Mouse (Mus musculus): ENCODE measurements around the gene Kcnc1.
A peak's percentile ranks its signal among the peaks of the same experiment; 100 is the strongest.

Kcnc1 gene

DNA sequence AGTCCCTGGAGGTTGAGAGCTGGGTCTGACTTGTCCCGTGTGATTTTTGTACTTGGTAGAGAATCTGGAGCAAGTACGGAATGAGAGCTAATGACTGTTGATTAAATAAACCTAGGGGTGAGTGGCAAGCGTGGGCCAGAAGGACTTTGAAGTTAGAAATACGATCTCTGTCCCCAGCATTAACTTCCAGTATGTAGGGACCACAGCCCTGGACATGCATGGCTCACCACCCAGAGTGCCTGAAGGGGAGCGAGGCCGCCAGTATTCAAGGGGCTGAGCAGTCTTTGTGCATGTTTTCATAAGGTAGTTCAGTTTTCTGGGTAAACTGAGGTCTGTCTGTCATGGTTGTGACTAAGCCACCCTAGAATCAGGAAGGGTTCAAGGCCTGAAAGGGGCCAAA is 726 bp upstream of the Kcnc1 start:
- DNase-seq: no peak

DNA sequence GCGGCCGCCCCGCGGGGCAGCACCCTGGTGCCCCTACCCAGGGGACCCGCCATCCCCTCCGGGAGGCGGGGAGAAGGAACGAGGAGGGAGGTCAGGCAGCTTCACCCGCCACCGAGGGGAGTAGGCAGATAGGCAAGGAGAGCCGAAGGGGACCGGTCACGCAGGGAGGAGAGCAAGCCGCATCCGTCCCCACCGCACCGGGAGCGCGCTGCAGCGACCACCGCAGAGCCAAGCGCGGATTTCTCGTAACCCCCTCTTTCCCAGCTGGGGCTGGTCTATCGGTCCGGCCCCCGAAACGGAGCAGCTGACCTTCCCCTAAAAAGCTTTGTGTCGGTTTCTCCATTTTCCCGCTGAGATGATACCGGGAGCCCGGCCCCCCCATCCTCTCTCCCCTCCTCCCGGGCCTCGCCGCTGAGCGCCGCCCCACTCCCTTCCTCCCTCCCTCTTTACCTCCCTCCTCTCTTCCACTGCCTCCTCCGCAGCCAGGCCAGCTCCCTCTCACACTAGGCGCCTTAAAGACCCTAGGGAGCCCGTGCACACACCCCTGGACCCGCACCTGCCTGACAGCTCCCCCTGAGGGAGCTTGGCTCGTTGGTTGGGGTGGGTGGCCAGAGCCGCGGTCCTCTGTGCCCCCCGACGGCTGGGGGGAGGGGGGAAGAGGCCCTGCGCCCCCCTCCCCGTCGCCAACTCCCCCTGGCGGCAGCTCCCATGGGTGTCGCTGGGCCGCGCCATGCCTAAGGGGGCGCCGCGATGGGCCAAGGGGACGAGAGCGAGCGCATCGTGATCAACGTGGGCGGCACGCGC is 833 bp downstream of the Kcnc1 start:
- DNase-seq: peak; percentile 73

DNA sequence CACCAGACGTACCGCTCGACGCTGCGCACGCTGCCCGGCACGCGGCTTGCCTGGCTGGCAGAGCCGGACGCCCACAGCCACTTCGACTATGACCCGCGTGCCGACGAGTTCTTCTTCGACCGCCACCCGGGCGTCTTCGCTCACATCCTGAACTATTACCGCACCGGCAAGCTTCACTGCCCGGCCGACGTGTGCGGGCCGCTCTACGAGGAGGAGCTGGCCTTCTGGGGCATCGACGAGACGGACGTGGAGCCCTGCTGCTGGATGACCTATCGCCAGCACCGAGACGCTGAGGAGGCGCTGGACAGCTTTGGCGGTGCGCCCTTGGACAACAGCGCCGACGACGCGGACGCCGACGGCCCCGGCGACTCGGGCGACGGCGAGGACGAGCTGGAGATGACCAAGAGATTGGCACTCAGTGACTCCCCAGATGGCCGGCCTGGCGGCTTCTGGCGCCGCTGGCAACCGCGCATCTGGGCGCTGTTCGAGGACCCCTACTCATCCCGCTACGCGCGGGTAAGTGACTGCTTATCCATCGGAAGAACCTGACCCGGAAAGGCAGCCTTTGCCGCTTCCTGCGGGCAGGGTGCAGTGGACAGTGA is 1.5 kb downstream of the Kcnc1 start:
- no peak for DNase-seq

DNA sequence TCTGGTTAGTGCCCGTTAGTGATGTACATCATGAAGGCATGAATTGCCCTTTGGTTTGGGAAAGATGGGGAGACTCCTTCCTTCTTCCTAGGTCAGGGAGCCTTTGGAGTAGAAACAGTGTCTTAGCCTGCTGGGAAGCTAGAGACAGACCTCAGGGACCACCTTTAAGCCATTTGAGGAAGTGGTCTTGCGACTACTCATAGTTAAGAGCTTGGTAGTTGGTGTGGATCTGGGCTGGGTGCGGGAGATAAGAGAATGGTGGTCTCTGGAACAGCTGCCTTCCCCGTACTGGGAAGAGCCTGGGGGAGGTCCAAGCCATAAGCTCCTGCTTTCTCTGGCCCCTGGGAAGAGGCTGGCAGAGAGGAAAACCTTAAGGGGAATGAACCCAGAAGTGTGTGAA is 2.3 kb downstream of the Kcnc1 start:
- no peak for DNase-seq

DNA sequence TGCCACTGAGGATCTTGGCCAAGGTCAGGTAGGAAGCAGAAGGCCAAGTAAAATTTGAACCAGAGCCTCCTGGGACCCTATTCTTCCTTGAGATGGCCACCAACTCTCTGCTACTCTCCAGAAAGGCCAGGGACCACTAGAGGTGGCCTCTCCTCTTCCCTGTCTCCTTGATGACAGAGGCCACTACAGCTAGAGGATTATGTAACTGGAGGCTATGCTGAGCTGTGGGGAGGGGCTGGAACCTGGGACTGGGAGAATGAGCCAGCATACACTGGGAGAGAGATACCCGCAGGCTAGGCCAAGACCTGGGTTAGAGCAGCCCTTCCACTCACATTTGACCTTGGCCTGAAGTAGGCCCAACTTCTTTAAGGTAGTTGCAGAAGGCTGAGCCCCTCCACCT is 3.4 kb downstream of the Kcnc1 start:
- no peak for DNase-seq

DNA sequence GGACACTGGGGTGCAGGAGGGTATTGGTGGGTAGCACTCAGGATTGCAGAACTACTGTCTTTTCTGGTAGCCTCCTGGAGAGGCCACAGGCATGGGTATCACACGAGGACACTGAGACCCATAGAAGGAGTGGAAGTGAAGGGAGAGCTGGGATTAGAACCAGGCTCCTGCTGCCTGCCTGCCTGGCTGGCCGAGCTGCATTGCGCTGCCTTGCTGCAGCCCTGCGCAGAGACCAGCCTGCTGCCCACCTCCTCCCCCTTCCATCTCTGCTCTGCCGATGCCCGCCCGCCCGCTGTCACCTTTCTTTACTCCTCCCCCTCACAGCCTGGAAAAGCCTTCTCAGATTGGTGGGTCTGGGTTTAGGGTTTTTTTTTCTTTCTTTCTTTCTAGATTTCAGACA is 4.0 kb downstream of the Kcnc1 start:
- no peak for DNase-seq

DNA sequence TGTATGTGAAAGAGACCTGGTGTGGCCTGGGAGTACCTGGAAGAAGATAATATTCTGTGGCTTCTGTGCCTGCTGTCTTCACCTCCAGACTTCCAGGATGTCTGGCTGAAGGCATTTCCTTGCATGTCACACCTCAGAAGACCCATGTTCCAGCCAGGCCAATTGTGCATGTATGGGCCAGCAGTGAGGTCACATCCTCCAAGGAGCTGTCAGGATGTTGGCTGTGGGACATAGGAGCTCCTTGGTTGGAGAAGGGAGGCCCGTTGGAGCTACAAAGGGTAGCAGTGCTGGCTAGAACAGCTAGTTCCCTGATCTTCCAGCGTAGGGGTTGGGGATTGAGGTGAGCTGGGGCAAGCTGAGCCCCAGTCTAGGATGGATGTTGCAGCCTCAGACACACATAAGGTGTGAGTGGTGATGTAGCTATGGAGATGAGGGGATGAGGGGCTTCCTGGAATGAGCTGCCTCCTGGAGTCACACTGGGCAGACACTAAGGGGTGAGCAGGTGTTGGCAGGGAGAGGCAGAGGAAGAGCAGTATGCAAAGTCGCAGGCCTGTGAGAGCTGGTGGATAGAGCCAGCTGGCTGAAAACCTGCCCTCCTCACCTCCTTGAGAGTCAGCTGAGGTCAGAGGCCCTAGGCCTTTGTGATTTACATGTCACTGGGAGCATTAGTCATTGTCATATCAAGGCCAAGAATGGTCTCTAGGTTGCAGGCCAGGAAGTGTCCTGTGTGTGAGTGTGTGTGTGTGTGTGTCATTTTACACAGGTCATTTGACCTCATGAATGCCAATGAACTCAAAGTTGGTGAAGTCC is 5.3 kb downstream of the Kcnc1 start:
- DNase-seq: no peak

DNA sequence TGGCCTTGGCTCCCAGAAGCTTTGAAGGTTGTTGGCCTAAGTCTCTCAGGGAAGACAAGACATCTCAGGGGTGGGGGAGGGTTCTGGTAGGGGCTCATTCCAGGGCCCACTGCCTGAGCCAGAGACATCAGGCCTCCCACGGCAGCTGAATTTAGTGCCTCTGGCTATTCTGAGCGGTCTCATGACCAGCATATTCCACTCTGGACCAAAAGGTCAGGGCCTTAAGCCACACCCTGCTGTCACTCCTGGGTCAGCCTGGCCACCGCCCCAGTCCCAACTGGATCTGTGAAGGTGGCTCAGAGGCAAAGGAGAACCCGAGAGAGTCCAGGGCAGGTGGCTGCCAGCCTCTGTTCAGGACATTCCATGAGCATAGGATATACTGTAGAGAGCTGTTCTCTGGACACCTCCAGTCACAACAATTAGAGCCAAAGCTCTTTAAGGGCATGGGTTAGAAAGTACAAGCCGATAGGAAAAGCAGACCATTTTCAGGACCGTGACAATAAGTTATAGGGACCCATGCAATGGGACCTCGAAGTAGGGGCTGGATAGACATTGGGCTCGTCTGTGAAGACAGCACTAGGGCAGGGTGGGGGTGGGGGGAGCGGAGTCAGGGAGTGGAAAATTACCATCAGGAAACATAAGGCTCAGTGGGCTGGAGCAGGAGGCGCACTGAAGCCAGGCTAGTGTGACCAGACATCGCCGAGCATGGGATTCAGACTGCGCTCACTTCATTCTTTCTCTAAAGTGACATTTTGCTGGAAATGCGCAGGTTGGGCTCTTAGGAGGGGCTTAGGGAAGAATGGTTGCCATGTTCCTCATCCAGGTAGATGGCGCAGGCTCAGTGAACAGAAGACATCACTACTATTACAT is 7.6 kb downstream of the Kcnc1 start:
- DNase-seq: no peak

DNA sequence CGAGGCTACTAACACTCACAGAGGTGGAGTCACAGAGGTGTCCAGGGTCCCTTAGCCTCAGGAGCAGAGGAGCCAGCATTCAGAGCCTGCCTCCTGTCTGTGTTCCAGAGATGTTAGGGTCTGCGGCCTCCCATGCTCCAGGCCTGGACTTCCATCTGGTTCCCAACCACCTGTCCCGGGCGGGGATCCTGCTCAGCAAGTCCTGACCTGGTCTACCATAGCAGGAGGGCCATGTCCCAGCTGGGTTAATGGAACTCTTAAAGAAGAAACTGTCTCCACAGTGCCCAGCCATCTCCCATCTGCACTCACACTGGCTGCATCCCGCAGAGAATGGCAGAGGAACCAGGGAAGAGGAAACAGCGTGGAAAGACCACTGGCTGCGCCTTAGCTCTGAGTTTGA is 8.5 kb downstream of the Kcnc1 start:
- DNase-seq: no peak

DNA sequence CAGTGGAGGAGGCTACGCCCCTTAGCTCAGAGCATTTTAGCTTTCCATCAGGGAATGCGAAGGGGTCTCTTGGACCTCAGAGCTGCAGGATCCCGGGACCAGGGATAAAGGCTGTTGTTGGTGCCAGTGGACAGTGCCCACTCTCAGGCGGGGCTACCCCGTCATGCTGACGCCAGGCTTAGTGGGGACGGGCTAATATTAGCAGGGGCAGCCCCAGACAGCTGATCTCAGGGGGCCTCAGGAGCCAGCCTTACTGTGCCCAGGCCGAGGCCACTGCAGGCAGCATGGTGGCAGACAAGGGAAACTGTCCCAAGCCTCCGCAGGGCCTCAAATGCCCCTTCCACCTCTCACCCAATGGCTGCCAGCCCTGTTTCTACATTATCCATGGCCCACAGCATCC is 12.3 kb downstream of the Kcnc1 start:
- DNase-seq: no peak

DNA sequence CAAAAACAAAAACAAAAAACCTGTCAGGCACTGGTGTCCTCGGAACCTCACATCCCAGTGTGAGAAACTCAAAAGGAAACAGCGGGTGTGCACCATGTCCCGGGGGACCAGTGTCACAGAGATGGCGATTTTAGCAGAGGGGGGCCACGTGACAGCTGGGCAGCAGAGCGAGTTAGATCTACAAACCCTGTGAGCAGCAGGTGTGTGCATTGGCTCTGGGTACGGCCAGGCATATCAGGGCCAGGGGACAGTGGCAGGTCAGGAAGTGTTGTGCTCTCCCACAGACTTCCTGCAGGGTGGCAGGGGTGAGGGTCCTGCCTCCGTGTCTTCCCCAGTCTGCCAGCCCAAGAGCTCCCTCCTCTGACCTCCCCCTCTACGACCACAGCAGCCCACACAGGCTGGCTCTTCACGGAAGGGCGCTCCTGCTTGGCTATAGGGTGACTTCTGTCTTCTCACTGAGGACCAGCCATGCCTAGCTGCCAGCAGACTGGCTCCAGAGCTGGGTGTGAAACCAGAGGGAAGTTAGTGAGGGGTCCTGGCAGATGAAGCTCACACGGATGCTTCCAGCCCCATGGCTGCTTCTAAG is 13.0 kb downstream of the Kcnc1 start:
- no peak for DNase-seq

DNA sequence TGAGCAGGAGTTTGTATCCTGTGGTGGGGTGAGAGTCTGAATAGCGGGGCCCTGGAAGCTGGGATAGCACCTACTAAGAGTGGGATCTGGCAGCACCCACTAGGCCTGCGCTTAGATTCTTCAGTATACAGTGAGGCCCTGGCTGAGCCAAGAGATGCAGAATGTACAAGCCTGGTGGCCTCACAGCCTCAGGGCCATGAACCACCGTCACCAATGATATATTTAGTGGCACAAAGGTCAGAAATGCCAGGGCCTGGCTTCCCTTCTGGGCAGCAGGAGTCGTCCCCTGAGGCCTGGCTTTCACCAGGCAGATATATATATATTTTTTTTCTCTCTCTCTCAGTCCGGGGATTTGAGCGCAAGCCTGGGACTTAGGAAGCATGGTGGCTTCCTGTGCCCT is 14.4 kb downstream of the Kcnc1 start:
- DNase-seq: no peak

DNA sequence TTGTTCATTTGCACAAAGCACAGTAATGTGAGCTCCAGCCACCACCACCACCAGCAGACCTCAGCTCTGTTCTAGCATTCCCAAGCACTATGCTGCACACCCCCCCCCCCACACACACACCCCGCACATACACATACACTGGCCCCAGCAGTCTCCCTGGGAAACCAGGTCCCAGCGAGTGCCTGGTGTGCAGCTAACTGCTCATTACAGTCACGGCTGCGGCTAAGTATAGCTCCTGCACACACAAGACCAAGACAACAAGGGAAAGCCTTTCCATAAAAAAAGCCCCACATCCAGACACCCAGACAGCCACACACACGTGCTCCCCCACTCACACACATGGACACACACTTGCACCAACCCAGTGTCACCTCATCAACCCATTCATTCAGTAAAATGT is 16.5 kb downstream of the Kcnc1 start:
- DNase-seq: no peak

DNA sequence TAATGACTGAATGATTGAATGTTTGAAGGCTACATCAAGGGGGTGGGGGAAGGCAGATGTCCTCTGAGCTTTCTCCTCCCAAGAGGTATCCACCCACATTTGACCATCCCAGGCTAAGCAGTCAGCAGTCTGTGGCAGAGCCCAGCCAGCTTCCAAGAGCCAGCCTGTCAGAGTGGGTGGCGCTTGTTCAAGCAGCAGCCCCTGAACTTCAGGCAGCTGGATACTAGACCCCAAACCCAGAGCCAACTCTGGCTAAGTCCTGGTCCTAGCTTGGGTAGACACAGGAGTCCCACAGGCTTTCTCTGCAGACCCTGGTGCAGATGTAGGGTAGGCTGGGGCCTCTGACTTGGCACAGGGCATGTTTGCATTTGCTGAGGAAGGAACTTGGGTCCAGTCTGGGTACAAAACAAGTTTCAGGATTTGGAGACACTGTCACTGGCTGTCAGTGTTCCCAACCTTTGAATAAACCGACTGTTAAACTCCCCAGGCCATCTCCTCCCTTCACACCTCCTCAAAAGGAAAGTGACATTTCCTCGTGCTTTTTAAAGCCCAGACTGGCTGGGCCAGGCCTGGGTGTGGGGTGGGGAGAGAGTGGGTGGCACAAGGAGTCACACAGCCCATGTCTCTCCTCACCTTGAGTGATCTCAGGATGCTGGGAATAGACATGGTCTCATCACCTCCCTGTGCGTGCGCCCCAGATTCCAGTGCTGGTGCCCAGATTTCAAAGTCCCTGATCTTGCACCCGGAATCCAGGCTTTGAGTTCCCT is 17.8 kb downstream of the Kcnc1 start:
- no peak for DNase-seq

DNA sequence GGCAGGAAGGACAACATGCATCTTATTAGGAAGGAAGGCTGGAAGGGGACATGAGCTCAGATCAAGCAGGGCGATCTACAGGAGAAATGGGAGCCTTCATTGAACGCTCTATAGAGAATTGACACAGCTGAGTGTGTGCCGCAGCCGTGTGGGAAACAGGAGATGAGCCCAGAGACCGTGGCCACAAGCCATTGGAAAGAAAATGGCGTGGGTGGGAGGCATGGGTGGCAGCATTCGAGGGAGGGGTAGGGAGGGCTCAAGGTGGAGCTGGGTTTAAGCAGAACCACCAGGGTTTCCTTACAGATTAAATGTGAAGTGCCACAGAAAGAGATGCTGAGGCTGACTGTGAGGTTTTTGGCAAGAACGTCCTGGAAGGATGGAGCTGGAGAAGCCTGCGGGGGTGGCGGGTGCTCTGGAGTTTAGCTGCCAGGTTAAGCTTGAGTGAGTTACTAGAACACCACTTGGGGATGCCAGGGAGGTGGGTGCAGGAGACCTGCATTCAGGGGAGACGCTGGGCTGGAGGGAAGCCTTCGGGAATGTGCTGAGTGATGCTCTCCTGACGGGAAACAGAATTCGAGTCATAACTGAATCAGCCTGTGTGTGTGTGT is 19.6 kb downstream of the Kcnc1 start:
- no peak for DNase-seq

DNA sequence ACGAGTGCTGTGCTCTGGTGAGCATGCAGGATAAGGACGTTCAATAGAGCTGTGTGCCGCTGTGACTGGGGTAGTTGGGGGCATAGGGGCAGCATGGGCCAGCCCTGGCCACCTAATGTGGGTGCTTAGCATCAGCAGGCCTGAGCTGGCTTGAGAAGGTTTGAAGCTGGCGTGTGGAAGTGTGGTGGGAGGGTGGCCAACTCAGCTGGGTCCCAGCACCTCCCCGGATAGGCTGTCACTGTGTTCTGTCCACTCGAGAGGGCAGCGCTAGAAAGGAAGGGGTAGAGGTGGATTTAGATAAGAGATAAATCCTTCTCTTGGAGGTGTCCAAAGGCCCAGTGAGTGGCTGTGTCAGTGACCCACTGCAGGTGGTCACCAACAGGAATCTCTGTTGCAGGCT is 21.2 kb downstream of the Kcnc1 start:
- DNase-seq: no peak

DNA sequence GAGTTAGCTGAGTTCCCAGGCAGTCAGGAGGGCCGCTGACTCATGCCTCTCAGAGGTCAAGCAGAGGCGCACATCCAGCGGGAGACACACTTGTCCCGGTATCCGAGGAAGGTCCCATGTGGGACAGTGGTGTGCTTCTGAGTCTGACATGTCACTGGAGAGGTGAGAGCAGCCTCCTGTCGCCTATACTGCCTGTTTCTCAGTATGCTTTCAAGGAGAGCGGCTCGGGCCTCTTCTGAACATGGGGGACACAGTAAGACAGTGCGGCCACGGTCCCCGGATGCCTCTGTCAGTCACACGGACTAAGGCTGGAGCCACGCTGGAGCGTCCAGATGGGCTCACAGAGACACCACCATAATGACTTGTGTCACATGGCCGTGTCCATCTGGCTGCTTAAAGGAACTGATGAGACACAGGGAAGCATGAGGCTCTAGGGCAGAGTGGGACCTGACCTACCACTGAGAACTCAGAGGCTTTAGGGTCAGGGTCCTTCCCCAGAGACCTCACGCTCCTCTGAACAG is 21.9 kb downstream of the Kcnc1 start:
- peak; percentile 58 for DNase-seq

DNA sequence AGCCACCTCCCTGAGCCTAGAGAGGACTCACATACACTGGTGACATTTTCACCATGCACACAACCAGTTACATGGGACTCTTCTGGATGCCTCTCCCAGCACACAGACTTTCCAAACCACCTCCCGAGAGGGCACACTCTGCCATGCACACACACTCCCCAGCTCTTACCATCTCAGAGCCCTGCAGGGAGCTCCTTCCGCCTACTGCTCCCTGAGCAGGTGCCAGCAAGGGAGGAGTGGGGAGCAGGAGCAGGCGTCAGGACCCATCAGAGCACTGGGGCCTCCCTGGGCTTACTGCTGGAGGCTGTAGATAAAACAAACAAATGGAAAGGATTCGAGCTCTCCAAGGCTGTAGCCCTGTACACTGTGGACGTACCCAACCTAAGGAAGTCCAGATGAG is 25.2 kb downstream of the Kcnc1 start:
- no peak for DNase-seq

DNA sequence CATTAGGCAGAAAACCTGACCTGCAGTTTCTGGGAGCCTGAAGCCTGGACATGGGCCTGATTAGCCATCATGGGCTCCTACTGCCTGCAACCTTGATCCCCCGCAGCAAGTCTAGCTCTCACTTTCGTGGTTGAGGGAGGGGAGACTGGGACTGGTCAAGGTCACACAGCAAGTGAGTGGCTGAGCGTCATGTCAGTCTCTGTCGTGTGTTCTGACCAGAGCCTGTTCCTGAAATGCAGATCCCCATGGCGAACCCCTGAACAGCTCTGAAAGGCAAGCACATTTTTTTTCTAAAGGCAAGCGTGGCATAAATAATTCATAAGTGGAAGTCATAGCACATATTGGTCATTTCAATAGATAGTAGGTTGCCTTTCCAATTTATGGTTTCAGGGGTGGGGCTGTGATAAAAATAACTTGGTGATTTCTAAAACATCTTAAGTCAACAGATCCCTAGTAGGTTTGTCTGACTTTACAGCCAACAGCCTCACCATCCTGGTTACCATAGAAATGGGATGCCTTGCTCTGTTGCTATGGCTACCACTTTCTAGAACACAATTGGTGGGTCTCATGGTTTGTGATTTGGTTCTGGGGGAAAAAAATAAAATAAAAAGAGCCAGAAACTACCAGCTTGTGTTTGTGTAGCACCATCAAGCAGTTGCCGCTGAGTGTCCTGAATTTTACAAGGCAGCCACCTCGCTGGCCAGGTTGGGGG is 25.9 kb downstream of the Kcnc1 start:
- peak; percentile 32 for DNase-seq

DNA sequence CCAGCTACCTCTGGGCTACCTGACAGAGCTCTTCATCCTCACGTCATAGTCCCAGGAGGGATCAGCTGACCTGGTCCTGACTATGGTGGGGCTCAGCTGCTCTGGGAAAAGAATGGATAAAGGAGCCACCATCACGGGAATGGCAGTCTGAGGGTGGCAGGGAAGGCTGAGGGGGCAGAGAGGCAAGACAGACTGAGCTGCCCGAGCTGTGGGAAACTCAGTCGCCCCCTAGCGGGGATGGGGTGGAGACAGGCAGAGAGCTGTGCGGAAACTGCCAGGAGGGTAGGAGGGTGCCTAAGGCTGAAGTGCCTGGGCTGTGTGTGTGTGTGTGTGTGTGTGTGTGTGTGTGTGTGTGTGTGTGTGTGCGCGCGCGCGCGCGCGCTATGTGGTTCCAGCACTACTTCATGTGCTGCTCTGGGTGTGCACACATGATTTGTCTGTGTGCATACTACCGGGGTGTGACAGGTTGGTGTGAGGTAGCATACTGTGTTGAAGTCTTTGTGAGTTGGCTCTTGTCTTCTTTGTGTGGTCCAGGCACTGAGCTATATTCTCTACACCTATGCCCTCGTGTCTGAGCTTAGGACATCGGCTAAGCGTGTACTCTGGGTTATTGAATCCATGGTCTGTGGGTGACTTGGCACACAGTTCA is 26.6 kb downstream of the Kcnc1 start:
- DNase-seq: peak; percentile 70

All from retina, postnatal 1 day (tissue).